Mouse (Mus musculus): ENCODE measurements at regions not wholly inside any gene's neighbourhood (a gene's known extent, or its start where the extent isn't known, plus 50 kb on each side); places are given as distances from the start of the nearest gene placed in this dataset.

DNA sequence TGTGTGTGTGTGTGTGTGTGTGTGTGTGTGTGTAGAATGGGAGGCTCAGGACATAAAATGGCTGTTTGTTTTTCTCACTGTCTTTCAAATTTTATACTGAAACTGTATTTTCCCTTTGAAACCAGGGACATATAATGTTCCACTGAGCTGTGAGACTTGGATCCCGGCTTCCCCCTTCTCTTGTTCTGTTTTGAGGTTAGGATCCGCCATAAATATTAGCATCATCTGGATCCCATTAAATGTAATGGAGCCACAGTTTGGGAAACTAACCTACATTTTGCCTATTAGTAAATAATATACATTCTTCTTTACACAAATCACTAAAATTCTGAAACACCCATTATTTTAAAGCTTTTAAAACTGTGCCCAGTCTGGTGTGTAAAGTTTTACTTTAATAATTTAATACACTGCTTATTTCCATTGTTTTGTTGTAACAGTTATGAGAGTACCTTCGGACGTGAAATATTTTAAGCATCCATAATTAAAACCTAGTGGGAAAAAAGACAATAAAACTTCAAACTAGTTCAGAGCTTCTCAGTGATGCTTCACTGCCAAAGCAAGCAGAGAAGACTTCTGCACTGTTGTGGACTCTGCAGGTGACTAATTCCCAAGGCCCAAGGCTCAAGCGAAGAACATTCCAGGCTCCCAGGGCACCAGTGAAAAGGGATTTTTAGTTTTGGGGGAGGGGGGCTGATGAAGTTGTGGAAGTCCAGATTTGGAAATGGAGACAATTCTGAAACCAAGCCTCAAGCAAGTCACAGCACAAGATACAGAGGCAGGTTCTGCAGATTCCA is 684.9 kb downstream of the Fat4 start:
- DNase-seq, result no peak

GRCm38 (mm10) chr3:39575200-39575599 is 688.5 kb downstream of the Fat4 start:
- DNase-seq, result no peak

- no peak for DNase-seq
Observed at GRCm38 (mm10) chr3:39591312-39591711, 704.6 kb downstream of the Fat4 start.

DNA sequence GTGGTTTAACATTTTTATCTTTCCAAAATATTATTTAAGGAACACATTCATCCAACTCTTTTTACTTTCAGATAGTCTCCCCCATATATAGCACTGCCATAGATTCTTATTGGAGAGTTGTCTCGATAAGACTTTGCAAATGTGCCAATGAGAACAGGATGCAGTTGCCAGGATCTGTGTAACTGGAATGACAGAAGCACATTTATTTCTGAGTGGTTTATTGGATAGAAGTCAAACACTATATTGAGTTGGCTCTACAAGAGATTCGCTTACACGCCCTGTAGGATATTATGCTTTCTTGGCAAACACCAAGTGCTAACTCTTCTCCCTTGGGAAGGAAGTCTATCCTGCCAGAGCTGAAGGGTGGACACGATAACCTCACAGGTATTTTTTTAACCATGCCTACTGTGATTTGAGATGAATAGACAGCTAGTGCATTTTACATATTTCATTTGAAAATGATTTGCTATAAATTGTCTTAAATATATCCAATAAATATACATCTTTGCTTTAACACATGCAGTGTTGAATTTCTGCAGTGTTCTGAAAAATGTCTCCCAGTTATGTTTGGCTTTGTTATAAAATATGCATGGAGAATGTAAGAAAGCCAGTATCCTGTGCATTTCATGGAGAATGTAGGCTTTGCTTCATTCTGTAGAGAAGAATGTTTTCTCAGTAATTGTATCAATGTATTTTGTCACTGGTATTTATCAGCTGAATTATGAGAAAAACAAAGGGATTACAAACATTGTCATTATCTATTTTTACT is 705.8 kb downstream of the Fat4 start:
- no peak for DNase-seq

- DNase-seq, result no peak
Observed at GRCm38 (mm10) chr3:39609937-39610336, 723.2 kb downstream of the Fat4 start.

DNA sequence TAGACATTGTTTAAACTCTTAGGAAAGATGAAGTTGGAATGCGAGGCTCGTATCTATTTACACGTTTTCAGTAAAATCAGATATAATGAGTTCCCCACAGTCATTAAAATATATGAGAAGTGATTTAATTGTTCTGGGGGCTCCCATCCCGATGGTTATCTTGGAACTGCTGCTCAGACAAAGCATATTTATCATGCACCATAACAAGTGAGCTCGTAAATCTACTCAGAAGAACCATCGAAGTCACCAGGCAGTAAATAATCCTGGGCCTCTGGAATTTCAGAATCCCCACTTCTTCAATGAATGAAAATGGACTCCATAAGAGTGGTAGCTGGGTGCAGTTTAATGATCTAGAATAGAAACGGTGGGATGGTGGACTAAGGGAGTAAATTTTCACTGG is 725.7 kb downstream of the Fat4 start:
- no peak for DNase-seq

DNA sequence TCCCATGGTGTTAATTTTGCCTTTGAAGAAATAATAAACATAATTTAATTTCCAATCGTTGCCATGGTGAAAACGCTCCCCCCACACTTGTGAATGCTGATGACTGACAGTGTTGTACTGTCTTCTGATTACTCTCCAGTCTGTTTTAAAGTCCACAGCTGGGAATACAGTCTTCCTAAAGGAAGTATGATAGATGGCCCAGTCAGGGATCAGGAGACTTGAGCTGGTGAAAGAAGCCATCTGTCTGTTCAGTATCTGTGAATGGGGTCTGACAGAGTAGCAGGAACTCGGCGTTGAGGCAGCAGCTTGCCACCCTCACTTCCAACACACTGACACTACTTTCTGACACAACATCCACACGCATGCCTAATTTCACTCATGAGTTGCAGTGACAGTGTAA is 751.2 kb downstream of the Fat4 start:
- no peak for DNase-seq

DNA sequence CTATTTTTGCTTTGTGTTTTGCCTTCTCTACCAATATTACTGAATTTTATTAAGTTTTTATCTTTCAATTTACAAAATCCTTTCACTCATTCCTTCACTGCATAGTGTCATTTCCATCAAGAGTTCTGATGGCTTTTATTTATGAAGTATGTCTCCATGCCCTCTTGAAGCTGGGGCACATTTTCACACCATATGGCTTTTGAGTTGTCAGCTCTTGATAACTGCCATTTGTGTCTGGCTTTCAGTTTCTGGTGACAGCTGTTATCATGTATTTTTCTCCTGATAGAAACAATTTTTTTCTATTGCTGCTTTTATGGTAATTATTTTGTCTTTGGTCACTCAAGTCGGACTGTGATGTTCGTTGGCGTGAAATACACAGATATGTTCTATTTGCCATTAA is 756.5 kb downstream of the Fat4 start:
- DNase-seq, result no peak

- no peak for DNase-seq
Observed at GRCm38 (mm10) chr3:39666817-39667216, 780.1 kb downstream of the Fat4 start.

DNA sequence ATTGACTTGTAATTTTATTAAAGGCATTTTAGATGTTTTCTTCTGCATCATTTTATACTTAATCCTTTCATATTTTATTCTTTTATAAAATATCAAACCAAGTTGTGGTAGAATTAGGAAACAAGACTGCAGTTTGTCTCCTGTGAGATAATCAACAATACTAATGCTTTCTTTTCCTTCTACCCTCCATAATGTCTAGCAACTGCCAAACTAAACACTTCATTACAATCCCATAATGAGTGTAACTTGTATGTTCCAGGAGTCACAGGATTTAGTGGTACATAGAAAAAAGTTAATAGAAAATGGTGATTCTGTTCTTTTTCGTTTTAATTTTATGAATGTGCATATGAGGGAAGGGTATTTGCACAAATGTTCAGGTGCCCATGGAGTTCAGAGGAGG is 782.4 kb downstream of the Fat4 start:
- no peak for DNase-seq

GRCm38 (mm10) chr3:39673997-39674396 is 787.3 kb downstream of the Fat4 start:
- no peak for DNase-seq

- no peak for DNase-seq
Observed at GRCm38 (mm10) chr3:39674927-39675326, 788.2 kb downstream of the Fat4 start.

GRCm38 (mm10) chr3:39705610-39706009 is 818.9 kb downstream of the Fat4 start:
- no peak for DNase-seq

GRCm38 (mm10) chr3:39712795-39713709 is 818.0 kb upstream of the Intu start:
- DNase-seq, result no peak

DNA sequence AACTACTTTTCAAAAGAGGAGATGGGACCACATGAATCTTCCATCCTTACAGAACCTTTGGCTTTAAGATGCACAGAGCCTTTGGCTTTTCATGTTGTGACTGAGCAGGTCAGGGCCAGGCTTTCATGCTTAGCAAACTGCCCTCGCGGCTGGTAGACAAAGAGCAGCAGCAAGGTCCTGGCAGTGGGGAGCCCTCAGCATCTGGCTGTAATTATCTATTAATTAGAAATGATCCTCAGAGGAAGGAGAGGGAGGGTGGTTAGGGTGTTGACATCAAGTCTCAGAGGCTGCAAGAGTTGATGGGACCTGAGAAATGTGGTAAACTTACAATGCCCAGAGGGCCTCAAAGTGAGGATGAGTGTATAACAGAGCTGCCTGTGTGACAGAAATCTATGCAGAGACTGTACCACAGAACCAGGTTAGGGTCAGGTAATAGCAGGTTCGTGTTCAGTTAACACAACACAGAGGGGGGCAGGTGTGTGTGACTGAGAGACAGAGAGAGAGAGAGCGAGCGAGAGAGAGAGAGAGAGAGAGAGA is 817.0 kb upstream of the Intu start:
- no peak for DNase-seq

GRCm38 (mm10) chr3:39718946-39719545 is 812.0 kb upstream of the Intu start:
- DNase-seq, result no peak

- DNase-seq, result no peak
Observed at GRCm38 (mm10) chr3:39725755-39726154, 805.3 kb upstream of the Intu start.

DNA sequence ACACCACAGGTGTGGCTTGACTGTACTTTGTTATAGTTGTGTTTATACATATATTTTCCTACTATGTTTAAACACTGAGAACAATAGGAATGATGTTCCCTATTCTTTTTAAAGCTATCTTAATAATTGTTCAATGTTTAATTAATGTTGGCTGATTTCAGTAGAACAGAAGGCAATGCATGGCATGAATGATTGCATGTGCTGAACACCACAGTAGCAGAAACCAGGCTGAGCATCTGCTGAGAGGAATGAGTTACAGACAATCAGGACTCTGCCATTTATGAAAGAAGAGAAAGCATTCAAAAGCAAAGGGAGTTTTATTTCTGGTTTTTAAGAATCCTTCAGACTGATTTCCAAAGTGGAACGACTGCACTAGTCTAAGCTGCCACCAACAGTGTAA is 794.4 kb upstream of the Intu start:
- no peak for DNase-seq

- DNase-seq, result no peak
Observed at GRCm38 (mm10) chr3:39745947-39746346, 785.1 kb upstream of the Intu start.

DNA sequence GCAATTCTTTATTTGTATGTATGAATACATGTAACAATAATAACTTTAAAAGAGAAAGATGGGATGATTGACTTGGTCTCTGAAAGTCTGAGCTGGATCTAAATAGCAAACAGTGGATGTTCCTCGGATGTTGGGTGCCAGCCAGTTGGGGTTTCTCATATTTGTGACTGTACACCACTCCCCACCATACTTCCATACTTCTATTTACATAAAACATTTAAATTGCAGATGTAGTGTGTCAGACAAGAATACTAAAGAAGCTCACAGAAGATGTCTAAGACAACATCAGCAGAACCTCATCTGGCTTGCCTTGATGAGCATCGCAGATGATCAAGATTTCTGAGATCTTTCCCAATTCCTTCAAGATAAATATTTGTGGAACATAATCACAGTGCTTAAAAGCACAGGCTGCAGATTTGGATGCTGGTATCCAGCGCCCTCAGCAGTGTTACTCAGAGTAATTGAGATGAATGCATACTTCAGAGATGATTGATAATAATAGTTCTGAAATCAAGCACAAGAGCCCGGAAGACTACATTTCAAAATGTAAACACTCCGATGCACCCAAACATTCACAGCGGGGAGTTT is 762.0 kb upstream of the Intu start:
- no peak for DNase-seq

GRCm38 (mm10) chr3:39776278-39777039 is 754.6 kb upstream of the Intu start:
- no peak for DNase-seq

Measured in adrenal gland, adult 2 months (tissue).